Mouse (Mus musculus) hindbrain, embryonic 14.5 days (tissue): ENCODE results near the gene Zfp329. TPM values are rescaled to one million over a fixed set of nuclear protein-coding genes. Genes with fewer than 3 reads are reported as not detected.
"Not testable (repeated sequence)": the region's sequence is repeated elsewhere in the genome, so short reads cannot be mapped to it uniquely, and the experiment has no call there.

Source experiments
- ATAC-seq: fragments of 200-750 bp; cut with Nextera tagmentation; 2 replicates; pipeline ENCODE4 v1.8.0; 2017; ENCODE audit warnings: moderate number of reproducible peaks, mild to moderate bottlenecking, moderate TSS enrichment, moderate library complexity; ENCODE audit not compliant: low FRiP score
- DNase-seq: peaks from one replicate; pipeline ENCODE4 v3.0.0-alpha.2; 2015; ENCODE audit warnings: low spot score
- H3K27ac ChIP-seq: fragments of 300-500 bp; sonication (generic); 2 replicates; pipeline ENCODE4 v1.5.1; 2014; ENCODE audit warnings: mild to moderate bottlenecking, moderate library complexity
- H3K27me3 ChIP-seq: fragments of 300-500 bp; sonication (generic); 2 replicates; pipeline ENCODE4 v1.6.1; 2014; ENCODE audit warnings: mild to moderate bottlenecking, low read length, mixed read lengths; ENCODE audit not compliant: control insufficient read depth, insufficient read depth
- H3K36me3 ChIP-seq: fragments of 300-500 bp; sonication (generic); replicated peaks from 2 replicates; pipeline ENCODE4 v1.6.1; 2014; ENCODE audit not compliant: control insufficient read depth, insufficient read depth
- H3K4me1 ChIP-seq: fragments of 300-500 bp; sonication (generic); replicated peaks from 2 replicates; pipeline ENCODE4 v1.6.1; 2014; ENCODE audit warnings: antibody characterized with exemption, low read length, mixed read lengths; ENCODE audit not compliant: control insufficient read depth, insufficient read depth
- H3K4me2 ChIP-seq: fragments of 300-500 bp; sonication (generic); replicated peaks from 2 replicates; pipeline ENCODE4 v1.6.1; 2014; ENCODE audit warnings: mild to moderate bottlenecking, moderate library complexity
- H3K4me3 ChIP-seq: fragments of 300-500 bp; sonication (generic); replicated peaks from 2 replicates; pipeline ENCODE4 v1.5.1; 2014; ENCODE audit warnings: mild to moderate bottlenecking, low read length
- H3K9ac ChIP-seq: fragments of 300-500 bp; sonication (generic); 2 replicates; pipeline ENCODE4 v1.6.1; 2014
- H3K9me3 ChIP-seq: fragments of 300-500 bp; sonication (generic); 2 replicates; pipeline ENCODE4 v1.6.1; 2016; ENCODE audit warnings: low read length; ENCODE audit not compliant: control insufficient read depth
- WGBS: fragments of 180-500 bp; shearing (Covaris S2); extraction: QIAGEN DNeasy Blood & Tissue Kit; methylation state at CpG from one replicate; pipeline ENCODE4 v1.1.7; 2014; 5-methylcytosine and 5-hydroxymethylcytosine counted together
- polyA plus RNA-seq: library from polyadenylated mRNA; unstranded; fragments of >200 nt; fragmentation: Nextera tagmentation; extraction: Ambion mirVana; gene quantifications from 2 replicates; pipeline ENCODE4 v1.2.1, GENCODE M21; 2014

Zfp329 gene
- polyA plus RNA-seq, 1 experiment from 2014 or later = 30.8 TPM

GRCm38 (mm10) chr7:12797971-12798370 is 20.7 kb downstream of the Zfp329 start:
- no peaks in the 10 kb centered on the region for H3K27me3 ChIP-seq
- no peak overlapping the region for H3K4me3 ChIP-seq
- WGBS = 70% methylated on average over 2 of the region's 2 CpGs
- H3K27ac ChIP-seq = no peak overlapping the region
- no peak overlapping the region for H3K9ac ChIP-seq
- peaks cover 14% of the 10 kb centered on the region for H3K9me3 ChIP-seq
- H3K4me2 ChIP-seq = no peak overlapping the region
- ATAC-seq = no peak
- peaks cover 3% of the 10 kb centered on the region; the same call in 1 of the 2 replicates for H3K4me1 ChIP-seq
- no peaks in the 10 kb centered on the region for H3K36me3 ChIP-seq
- DNase-seq = no peak

DNA sequence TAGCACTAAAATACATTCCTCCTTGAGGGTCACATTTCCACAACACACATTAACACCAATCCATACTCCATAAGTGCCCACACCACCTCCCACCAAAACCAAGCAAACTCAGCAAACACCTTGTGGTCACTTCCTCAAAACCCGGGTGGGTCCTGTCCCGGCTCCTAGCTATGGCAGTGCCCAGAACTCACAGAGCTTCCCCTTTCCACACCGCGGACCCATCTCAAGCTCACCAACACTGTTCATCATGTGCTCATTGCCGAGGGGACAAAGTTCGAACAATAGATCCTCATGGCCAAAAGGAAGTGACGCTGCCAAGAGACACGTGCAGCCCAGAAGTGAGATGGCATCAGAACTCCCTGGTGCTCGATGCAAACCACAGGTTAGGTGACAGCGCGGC is 26.0 kb downstream of the Zfp329 start:
- 89% methylated on average over 11 of the region's 11 CpGs for WGBS
- H3K36me3 ChIP-seq, H3K4me1 ChIP-seq, DNase-seq, H3K9ac ChIP-seq, H3K27ac ChIP-seq, ATAC-seq, H3K27me3 ChIP-seq, H3K4me3 ChIP-seq, H3K4me2 ChIP-seq: not testable (repeated sequence)
- peaks cover 14% of the 10 kb centered on the region for H3K9me3 ChIP-seq

DNA sequence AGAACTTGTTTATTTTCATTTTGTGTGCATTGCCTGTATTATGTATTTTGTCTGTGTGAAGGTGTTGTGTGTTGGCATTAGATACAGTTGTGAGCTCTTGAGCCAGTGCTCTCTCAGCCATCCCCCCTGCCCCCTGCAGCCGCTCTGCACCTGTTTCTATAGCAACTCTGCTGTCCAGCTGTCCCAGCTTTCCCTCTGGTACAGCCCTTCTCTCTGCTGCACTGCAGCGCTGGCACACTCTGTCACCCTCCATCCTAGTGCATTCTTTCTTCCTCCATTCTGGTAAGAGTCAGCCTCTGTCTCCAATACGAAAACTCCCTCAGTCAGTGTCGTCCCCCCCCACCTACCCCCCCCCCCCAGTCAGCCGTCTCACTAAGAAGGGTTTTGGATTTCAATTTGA is 30.6 kb downstream of the Zfp329 start:
- ATAC-seq = peak; percentile 64; the same call in 1 of the 2 replicates
- H3K27me3 ChIP-seq = no peaks in the 10 kb centered on the region

GRCm38 (mm10) chr7:12787333-12787732 is 31.3 kb downstream of the Zfp329 start:
- no peak overlapping the region for H3K27ac ChIP-seq
- DNase-seq (no peak), ATAC-seq (no peak)
- no peaks in the 10 kb centered on the region for H3K27me3 ChIP-seq
- H3K36me3 ChIP-seq = no peaks in the 10 kb centered on the region
- no peak overlapping the region for H3K4me3 ChIP-seq
- 77% methylated on average over 6 of the region's 6 CpGs for WGBS
- H3K4me1 ChIP-seq = no peaks in the 10 kb centered on the region
- no peak overlapping the region for H3K9ac ChIP-seq
- no peak overlapping the region for H3K4me2 ChIP-seq
- H3K9me3 ChIP-seq = no peaks in the 10 kb centered on the region

More for the DNA sequence above, 30.6 kb downstream of the Zfp329 start:
- no peaks in the 10 kb centered on the region for H3K4me1 ChIP-seq
- DNase-seq = no peak
- no peak overlapping the region for H3K9ac ChIP-seq
- no peak overlapping the region for H3K4me3 ChIP-seq
- no peak overlapping the region for H3K4me2 ChIP-seq
- 21% methylated on average over 5 of the region's 5 CpGs for WGBS
- no peaks in the 10 kb centered on the region for H3K9me3 ChIP-seq
- H3K36me3 ChIP-seq = no peaks in the 10 kb centered on the region
- H3K27ac ChIP-seq = no peak overlapping the region

DNA sequence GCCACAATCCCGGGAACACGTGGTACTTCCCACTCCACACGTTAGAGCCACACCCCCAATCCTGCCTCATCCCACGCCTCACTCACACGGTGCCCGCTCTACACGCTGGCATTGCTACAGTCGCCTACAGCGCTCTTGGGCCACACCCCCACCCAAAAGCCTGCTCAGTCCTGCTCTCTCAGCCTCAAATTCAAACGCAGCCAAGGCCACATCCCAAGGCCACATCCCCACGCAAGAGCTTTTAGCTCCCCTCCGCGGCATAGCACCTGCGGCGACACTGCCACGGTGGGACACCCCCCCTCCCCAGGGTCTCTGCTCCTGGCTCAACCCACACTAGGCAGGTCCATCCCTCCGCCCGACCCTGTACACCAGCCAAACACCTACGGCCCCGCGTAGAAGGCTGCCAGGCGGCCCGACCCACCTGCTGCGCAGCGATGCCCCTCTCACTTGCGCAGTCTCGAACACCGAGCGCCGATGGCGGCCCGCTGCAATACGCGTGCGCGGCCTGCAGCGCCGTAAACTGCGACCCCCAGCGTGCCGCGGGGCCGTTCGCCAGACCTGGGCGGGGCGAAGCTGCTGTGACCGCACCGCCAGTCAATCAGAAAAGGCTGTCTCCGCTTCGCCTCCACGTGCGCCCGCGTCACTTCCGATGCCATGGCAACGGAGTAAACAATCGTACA is 38.4 kb downstream of the Zfp329 start:
- peak; percentile 95 for ATAC-seq
- peaks cover 2% of the 10 kb centered on the region for H3K36me3 ChIP-seq
- no peaks in the 10 kb centered on the region for H3K27me3 ChIP-seq
- peak; percentile 95 for DNase-seq
- peak overlapping the region; percentile 56 for H3K4me3 ChIP-seq
- H3K27ac ChIP-seq = peak overlapping the region; percentile 7; the same call in 1 of the 2 replicates
- under 1% methylated on average over 57 of the region's 57 CpGs for WGBS
- H3K9ac ChIP-seq = peak overlapping the region; percentile 73
- H3K4me2 ChIP-seq = peak overlapping the region; percentile 74
- H3K4me1 ChIP-seq = no peaks in the 10 kb centered on the region; the same call in 1 of the 2 replicates
- no peaks in the 10 kb centered on the region for H3K9me3 ChIP-seq

GRCm38 (mm10) chr7:12779782-12780150 is 38.9 kb downstream of the Zfp329 start:
- Histone ChIP-seq H3K4me1 (no peaks in the 10 kb centered on the region; the same call in 1 of the 2 replicates), H3K9me3 (0 out of 2 replicates have a peak, but pooled peaks cover 4% of the 10 kb centered on the region), H3K9ac (peak overlapping the region; percentile 73), H3K27ac (peak overlapping the region; percentile 7; the same call in 1 of the 2 replicates), H3K4me2 (peak overlapping the region; percentile 74), H3K27me3 (no peaks in the 10 kb centered on the region), H3K36me3 (peaks cover 8% of the 10 kb centered on the region), H3K4me3 (peak overlapping the region; percentile 56)
- no peak for ATAC-seq
- WGBS = 21% methylated on average over 10 of the region's 10 CpGs
- no peak for DNase-seq

DNA sequence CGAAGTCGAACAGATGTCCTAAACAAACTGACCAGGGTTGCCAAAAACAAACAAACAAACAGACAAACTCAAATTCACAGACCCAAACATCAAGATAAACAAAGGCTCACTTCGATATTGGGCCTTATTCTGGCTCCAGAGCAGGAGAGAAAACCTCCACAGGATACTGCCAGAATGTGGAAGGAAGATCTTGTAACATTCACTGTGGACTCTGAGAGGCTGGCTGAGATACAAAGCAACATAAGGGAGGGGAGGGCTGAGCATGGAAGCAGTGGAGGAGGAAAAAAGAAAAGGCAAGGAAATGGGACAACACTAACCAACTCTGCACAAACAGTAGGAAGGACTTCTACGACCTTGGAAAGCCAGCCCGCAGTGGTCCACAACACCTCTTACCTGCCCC is 39.5 kb downstream of the Zfp329 start:
- Histone ChIP-seq H3K9ac (no peak overlapping the region), H3K4me1 (no peaks in the 10 kb centered on the region; the same call in 1 of the 2 replicates), H3K4me3 (peak overlapping the region; percentile 56), H3K36me3 (peaks cover 14% of the 10 kb centered on the region), H3K9me3 (0 out of 2 replicates have a peak, but pooled peaks cover 9% of the 10 kb centered on the region), H3K27ac (no peak overlapping the region), H3K4me2 (peak overlapping the region; percentile 74), H3K27me3 (no peaks in the 10 kb centered on the region)
- no peak for DNase-seq
- 89% methylated on average over 5 of the region's 5 CpGs for WGBS
- no peak for ATAC-seq

DNA sequence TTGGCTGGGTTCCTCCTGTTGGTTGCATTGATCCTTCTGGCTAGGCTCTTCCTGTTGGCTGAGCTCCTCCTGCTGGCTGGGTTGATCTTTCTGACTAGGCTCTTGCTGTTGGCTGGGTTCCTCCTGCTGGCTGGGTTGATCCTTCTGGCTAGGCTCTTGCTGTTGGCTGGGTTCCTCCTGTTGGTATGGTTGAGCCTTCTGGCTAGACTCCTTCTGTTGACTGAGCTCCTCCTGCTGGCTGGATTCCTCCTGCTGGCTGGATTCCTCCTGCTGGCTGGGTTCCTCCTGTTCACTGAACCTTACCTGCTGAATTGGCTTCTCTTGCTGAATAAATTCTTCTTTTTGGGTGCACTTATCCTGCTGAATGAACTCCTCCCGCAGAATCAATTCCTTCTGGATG is 44.1 kb downstream of the Zfp329 start:
- H3K27me3 ChIP-seq = no peaks in the 10 kb centered on the region
- ATAC-seq (no peak), DNase-seq (no peak)
- 96% methylated on average over 1 of the region's 1 CpGs for WGBS
- no peak overlapping the region for H3K4me2 ChIP-seq
- H3K27ac ChIP-seq = no peak overlapping the region
- 0 out of 2 replicates have a peak, but pooled peaks cover 9% of the 10 kb centered on the region for H3K9me3 ChIP-seq
- no peaks in the 10 kb centered on the region; the same call in 1 of the 2 replicates for H3K4me1 ChIP-seq
- H3K4me3 ChIP-seq = no peak overlapping the region
- H3K9ac ChIP-seq = no peak overlapping the region
- peaks cover 59% of the 10 kb centered on the region for H3K36me3 ChIP-seq

GRCm38 (mm10) chr7:12774111-12774510 is 44.5 kb downstream of the Zfp329 start:
- DNase-seq (no peak), ATAC-seq (no peak)
- 0 out of 2 replicates have a peak, but pooled peaks cover 9% of the 10 kb centered on the region for H3K9me3 ChIP-seq
- H3K27me3 ChIP-seq = no peaks in the 10 kb centered on the region
- no peaks in the 10 kb centered on the region for H3K4me1 ChIP-seq
- no peak overlapping the region for H3K27ac ChIP-seq
- H3K36me3 ChIP-seq = peaks cover 64% of the 10 kb centered on the region
- no peak overlapping the region for H3K9ac ChIP-seq
- WGBS = 93% methylated on average over 9 of the region's 9 CpGs
- no peak overlapping the region for H3K4me3 ChIP-seq
- H3K4me2 ChIP-seq = no peak overlapping the region
